8 mouse cellular contexts compared by ENCODE assay signal in the genomic region with DNA sequence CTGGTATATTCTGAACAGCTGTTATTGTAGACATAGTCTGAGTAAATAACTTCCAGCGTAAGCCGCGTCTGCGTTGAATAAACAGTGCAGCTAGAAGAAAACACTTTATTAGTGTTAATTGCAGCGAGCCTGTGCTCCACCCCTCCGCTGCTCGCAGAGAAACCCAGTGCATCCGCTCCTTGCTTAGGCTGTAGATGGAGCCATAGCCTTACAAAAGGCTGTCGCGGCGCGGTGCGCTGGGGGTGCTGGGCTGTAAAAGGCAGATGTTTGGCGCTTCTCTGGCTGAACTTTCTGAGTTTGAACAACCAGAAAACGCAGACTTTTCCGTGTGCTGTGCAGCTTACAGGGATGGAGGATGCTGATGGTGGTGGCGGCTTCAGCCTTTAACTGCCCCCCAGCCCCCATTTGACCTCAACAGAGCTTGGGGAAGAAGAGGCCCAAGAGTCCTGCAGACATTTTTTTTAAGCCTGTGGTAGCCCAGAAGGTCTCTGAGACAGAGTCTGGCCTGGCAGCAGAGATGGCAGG. TPM values are rescaled to one million over a fixed set of nuclear protein-coding genes. Genes with fewer than 3 reads are reported as not detected.
DNase-seq lines count a peak whose midpoint lies in the region; ATAC-seq and TF ChIP-seq lines count a peak whose summit lies in the region.

No protein-coding gene starts in this region.

- peak overlapping the region; percentile 26 for H3K4me2 ChIP-seq in forebrain, embryonic 14.5 days (ENCODE audit: low read length)

- ATAC-seq in forebrain, embryonic 14.5 days = peak; percentile 87
- no peak for ATAC-seq in erythroid progenitor cell, adult 5-6 weeks (replicated peaks; ENCODE audit: low FRiP score, poor library complexity, severe bottlenecking)

- no peaks in the 10 kb centered on the region for H3K36me3 ChIP-seq in ES-Bruce4 (ENCODE audit: control insufficient read depth, insufficient read depth, low read length, poor library complexity, severe bottlenecking)
- no peaks in the 10 kb centered on the region for H3K36me3 ChIP-seq in forebrain, embryonic 14.5 days (ENCODE audit: control insufficient read depth, insufficient read depth, low read length)

- H3K27ac ChIP-seq in ES-Bruce4 (ENCODE audit: insufficient read depth, low read length) = no peak overlapping the region
- no peak overlapping the region for H3K27ac ChIP-seq in bone marrow, adult 2 months (ENCODE audit: control insufficient read depth, insufficient read depth, low read depth, low read length, poor library complexity)
- no peak overlapping the region for H3K27ac ChIP-seq in forebrain, embryonic 14.5 days (ENCODE audit: low read depth, low read length)

- no peak for TF ChIP-seq POLR2A in ES-Bruce4 (IDR thresholded peaks at IDR 0.05; ENCODE audit: insufficient read depth, low read length)
- no peak for TF ChIP-seq POLR2A in bone marrow, adult 2 months (IDR thresholded peaks at IDR 0.05; ENCODE audit: borderline replicate concordance, control insufficient read depth, low read depth, low read length)

- no peaks in the 10 kb centered on the region; the same call in 1 of the 2 replicates for H3K27me3 ChIP-seq in ES-Bruce4 (ENCODE audit: control insufficient read depth, insufficient read depth, low read length, poor library complexity, severe bottlenecking)
- H3K27me3 ChIP-seq in forebrain, embryonic 14.5 days (replicated peaks; ENCODE audit: control insufficient read depth, insufficient read depth, low read length) = peaks cover 5% of the 10 kb centered on the region

- H3K4me3 ChIP-seq in ES-Bruce4 (ENCODE audit: low read depth, low read length) = 0 out of 2 replicates have a peak overlapping the region, but pooled peaks have one; percentile 19
- no peak overlapping the region for H3K4me3 ChIP-seq in bone marrow, adult 2 months (replicated peaks; ENCODE audit: control insufficient read depth, low read depth, low read length)
- no peak overlapping the region for H3K4me3 ChIP-seq in forebrain, embryonic 14.5 days (ENCODE audit: low read depth, low read length)

- H3K9ac ChIP-seq in ES-Bruce4 (ENCODE audit: low read depth, poor library complexity, severe bottlenecking) = peak overlapping the region; percentile 29; the same call in 1 of the 2 replicates
- no peak overlapping the region for H3K9ac ChIP-seq in forebrain, embryonic 14.5 days (ENCODE audit: low read length)

- no peaks in the 10 kb centered on the region for H3K4me1 ChIP-seq in ES-Bruce4 (ENCODE audit: control insufficient read depth, insufficient read depth, low read length)
- H3K4me1 ChIP-seq in bone marrow, adult 2 months (ENCODE audit: control insufficient read depth, insufficient read depth, low read length) = no peaks in the 10 kb centered on the region
- 0 out of 2 replicates have a peak, but pooled peaks cover 4% of the 10 kb centered on the region for H3K4me1 ChIP-seq in forebrain, embryonic 14.5 days (ENCODE audit: control insufficient read depth, insufficient read depth, low read length)

- TF ChIP-seq CTCF in ES-Bruce4 (IDR thresholded peaks at IDR 0.05; ENCODE audit: low read depth, low read length) = peak; percentile 83
- peak; percentile 60 for TF ChIP-seq CTCF in bone marrow, adult 2 months (IDR thresholded peaks at IDR 0.05; ENCODE audit: control insufficient read depth, insufficient read depth, low read length)

- 0 out of 2 replicates have a peak, but pooled peaks have one; percentile 11 for TF ChIP-seq EP300 in ES-Bruce4 (IDR thresholded peaks at IDR 0.05; ENCODE audit: insufficient read depth, low read depth, low read length)

- no peaks in the 10 kb centered on the region for H3K9me3 ChIP-seq in ES-Bruce4 (replicated peaks; ENCODE audit: control insufficient read depth, insufficient read depth, low read length, poor library complexity, severe bottlenecking)
- no peaks in the 10 kb centered on the region for H3K9me3 ChIP-seq in forebrain, embryonic 14.5 days (replicated peaks; ENCODE audit: control insufficient read depth, low read length)

- intact Hi-C loops in heart, postnatal 36 days (cut with DNase I) = loop anchor here (5.0 to 10.0 kb wide), 6 partner anchors 184 to 1531 kb away; a partner anchor contains a TSS

- DNase-seq in forebrain, embryonic 14.5 days (ENCODE audit: low spot score) = peak; percentile 90
- peak; percentile 57 to 61 for DNase-seq in heart, postnatal 36 days
- peak; percentile 56 to 66 for DNase-seq in layer of hippocampus, postnatal 14 days (ENCODE audit: low spot score in 2 of 2)
- peak; percentile 70 for DNase-seq in lung, postnatal 36 days
- DNase-seq in right cerebral cortex, adult 18-20 months = peak; percentile 62

- WGBS in bone marrow, adult 2 months = 3% methylated on average over 17 of the region's 17 CpGs
- under 1% methylated on average over 17 of the region's 17 CpGs for WGBS in forebrain, embryonic 14.5 days

RNA-seq across cellular contexts. Expression of a gene that starts 8.9 kb away (rescaled TPM):
- polyA plus RNA-seq in ES-Bruce4 (2011; ENCODE audit: insufficient read depth, insufficient read length, low read depth, missing spikeins) = 74.4 and 80.3 TPM in 2 replicates
- 4.8 and 6.9 TPM in 2 replicates for polyA plus RNA-seq in bone marrow, adult 2 months (2011; ENCODE audit: insufficient read depth, insufficient read length, low replicate concordance, missing spikeins)
- polyA plus RNA-seq in forebrain, embryonic 14.5 days (2014; fragmentation: Nextera tagmentation; extraction: Ambion mirVana) = 142 and 155 TPM in 2 replicates
- total RNA-seq in heart, postnatal 36 days (2021) = 10 to 100 TPM; 52.8 to 56.3 TPM
- 10 to 100 TPM; 62.6 to 65.3 TPM for total RNA-seq in layer of hippocampus, postnatal 14 days (2021)
- total RNA-seq in erythroid progenitor cell, adult 5-6 weeks (2015; ENCODE audit: low replicate concordance) = 2.2 and 3.4 TPM in 2 replicates
- 0.23 and 3.9 TPM in 2 replicates for total RNA-seq in erythroid progenitor cell, adult 5-6 weeks (2017; ENCODE audit: low replicate concordance)

Comparison
In these comparisons a context has a peak if more than half of its experiments do, and no peak if none do; other contexts are left out.
1. RNA of a gene that starts 8.9 kb away (total RNA-seq): 62.6 to 65.3 TPM in layer of hippocampus, postnatal 14 days and 52.8 to 56.3 TPM in heart, postnatal 36 days; 0.23 to 3.9 TPM in erythroid progenitor cell, adult 5-6 weeks; every median in the first group is over 10 times any median in the second.
2. Peak in every context shown above with its lines, with median percentiles within 50 percentile points of each other: DNase-seq.